ENCODE assay signal across 19 mouse cellular contexts in genomic region chr8:92167340-92167783, GRCm38 (mm10).
DNase-seq lines count a peak whose midpoint lies in the region; ATAC-seq lines count a peak whose summit lies in the region.
"Had no signal": no experiment of that assay in that cellular context is flagged by ENCODE, and none has a peak within 500 bp of the region (broad histone marks: within the 10 kb centered on the region; RNA-seq: fewer than 3 reads in every experiment).

No protein-coding gene starts in this region.

- 0 out of 2 replicates have a peak overlapping the region, but pooled peaks have one; percentile 27 for H3K9ac ChIP-seq in limb, embryonic 12.5 days (replicated peaks)
- no peak overlapping the region for H3K9ac ChIP-seq in midbrain, embryonic 13.5 days (replicated peaks)
- H3K9ac ChIP-seq: embryonic facial prominence, embryonic 15.5 days; heart, embryonic 12.5 days; liver, embryonic 13.5 days; neural tube, embryonic 13.5 days had no signal

- H3K27me3 ChIP-seq in limb, embryonic 12.5 days: peaks cover 41% of the 10 kb centered on the region
- peaks cover 52% of the 10 kb centered on the region for H3K27me3 ChIP-seq in limb, embryonic 10.5 days (ENCODE audit: low read depth, poor library complexity, severe bottlenecking)
- peaks cover 84% of the 10 kb centered on the region for H3K27me3 ChIP-seq in forebrain, embryonic 10.5 days (ENCODE audit: poor library complexity, severe bottlenecking)
- peaks cover 13% of the 10 kb centered on the region; the same call in 1 of the 2 replicates for H3K27me3 ChIP-seq in midbrain, embryonic 13.5 days
- H3K27me3 ChIP-seq: embryonic facial prominence, embryonic 15.5 days; heart, embryonic 12.5 days; liver, embryonic 13.5 days; megakaryocyte, embryonic 14.5 days had no signal

- DNase-seq in heart, adult 11 months: peak; percentile 70
- no peak for DNase-seq in heart, adult 9 months (ENCODE audit: low spot score in 2 of 2)
- no peak for DNase-seq in limb, embryonic 10.5 days (ENCODE audit: low spot score)
- peak; percentile 26 for DNase-seq in forebrain, embryonic 10.5 days (ENCODE audit: extremely low spot score, low spot score)
- no peak for DNase-seq in c-Kit-positive CD71-positive TER-119-positive erythroid progenitor cells, embryonic 14.5 days (ENCODE audit: low spot score)
- no peak for DNase-seq in spleen, postnatal 4 days (ENCODE audit: low spot score in 2 of 2)
- DNase-seq: adrenal gland, adult 2 months; cerebellum, adult 9-11 months; gastrocnemius, postnatal 10 days; liver, embryonic 13.5 days; right cerebral cortex, adult 18-20 months had no signal

- H3K27ac ChIP-seq in limb, embryonic 12.5 days: no peak overlapping the region
- no peak overlapping the region for H3K27ac ChIP-seq in limb, embryonic 10.5 days
- H3K27ac ChIP-seq in forebrain, embryonic 10.5 days: no peak overlapping the region
- H3K27ac ChIP-seq in midbrain, embryonic 13.5 days: no peak overlapping the region
- H3K27ac ChIP-seq: embryonic facial prominence, embryonic 15.5 days; liver, embryonic 13.5 days; neural tube, embryonic 13.5 days had no signal

- WGBS in limb, embryonic 12.5 days: 10% methylated on average over 4 of the region's 4 CpGs
- 19% methylated on average over 4 of the region's 4 CpGs for whole genome bisulfite sequencing in limb, embryonic 10.5 days
- 33% methylated on average over 4 of the region's 4 CpGs for WGBS in forebrain, embryonic 10.5 days
- 42% methylated on average over 4 of the region's 4 CpGs for WGBS in midbrain, embryonic 13.5 days

- no peak overlapping the region for H3K4me3 ChIP-seq in limb, embryonic 12.5 days (replicated peaks)
- H3K4me3 ChIP-seq in limb, embryonic 10.5 days: no peak overlapping the region
- no peak overlapping the region for H3K4me3 ChIP-seq in forebrain, embryonic 10.5 days
- H3K4me3 ChIP-seq in midbrain, embryonic 13.5 days (replicated peaks): no peak overlapping the region
- H3K4me3 ChIP-seq: embryonic facial prominence, embryonic 15.5 days; heart, embryonic 12.5 days; liver, embryonic 13.5 days; megakaryocyte, embryonic 14.5 days; neural tube, embryonic 13.5 days had no signal

- H3K4me2 ChIP-seq in limb, embryonic 12.5 days: no peak overlapping the region
- H3K4me2 ChIP-seq in midbrain, embryonic 13.5 days (replicated peaks): no peak overlapping the region
- H3K4me2 ChIP-seq: embryonic facial prominence, embryonic 15.5 days; heart, embryonic 12.5 days; liver, embryonic 13.5 days; neural tube, embryonic 13.5 days had no signal

- H3K4me1 ChIP-seq in limb, embryonic 12.5 days (replicated peaks): peaks cover 22% of the 10 kb centered on the region
- H3K4me1 ChIP-seq in limb, embryonic 10.5 days: peaks cover 23% of the 10 kb centered on the region
- H3K4me1 ChIP-seq in forebrain, embryonic 10.5 days: peaks cover 22% of the 10 kb centered on the region
- H3K4me1 ChIP-seq in midbrain, embryonic 13.5 days (replicated peaks): peaks cover 12% of the 10 kb centered on the region; the same call in 1 of the 2 replicates
- H3K4me1 ChIP-seq: liver, embryonic 13.5 days; megakaryocyte, embryonic 14.5 days had no signal

- ATAC-seq in limb, embryonic 12.5 days (ENCODE audit: insufficient number of reproducible peaks, insufficient read depth, low FRiP score, low TSS enrichment, low read depth): no peak
- ATAC-seq in midbrain, embryonic 13.5 days: 0 out of 2 replicates have a peak, but pooled peaks have one; percentile 24
- ATAC-seq: intestine, embryonic 16.5 days; lung, postnatal 0 days had no signal

- H3K9me3 ChIP-seq in limb, embryonic 12.5 days: no peaks in the 10 kb centered on the region
- H3K9me3 ChIP-seq in limb, embryonic 10.5 days (replicated peaks): no peaks in the 10 kb centered on the region
- H3K9me3 ChIP-seq in forebrain, embryonic 10.5 days: no peaks in the 10 kb centered on the region
- no peaks in the 10 kb centered on the region for H3K9me3 ChIP-seq in midbrain, embryonic 13.5 days
- H3K9me3 ChIP-seq: embryonic facial prominence, embryonic 15.5 days; liver, embryonic 13.5 days; neural tube, embryonic 13.5 days had no signal

- H3K36me3 ChIP-seq in limb, embryonic 12.5 days: no peaks in the 10 kb centered on the region
- no peaks in the 10 kb centered on the region for H3K36me3 ChIP-seq in limb, embryonic 10.5 days
- H3K36me3 ChIP-seq in forebrain, embryonic 10.5 days (replicated peaks): no peaks in the 10 kb centered on the region
- no peaks in the 10 kb centered on the region for H3K36me3 ChIP-seq in midbrain, embryonic 13.5 days
- H3K36me3 ChIP-seq: embryonic facial prominence, embryonic 15.5 days; heart, embryonic 12.5 days; liver, embryonic 13.5 days; neural tube, embryonic 13.5 days had no signal

Comparison
In these comparisons a context has a peak if more than half of its experiments do, and no peak if none do; other contexts are left out.
1. DNase-seq: peak in heart, adult 11 months (single experiment) and forebrain, embryonic 10.5 days (single experiment); none in heart, adult 9 months (0 of 2), limb, embryonic 10.5 days (single experiment), c-Kit-positive CD71-positive TER-119-positive erythroid progenitor cells, embryonic 14.5 days (single experiment) and spleen, postnatal 4 days (0 of 2).